In genomic region chr5:36321581-36321980, GRCm38 (mm10) we compare ENCODE assay signal across 15 mouse cellular contexts.
DNase-seq lines count a peak whose midpoint lies in the region; ATAC-seq and TF ChIP-seq lines count a peak whose summit lies in the region.
"Had no signal": no experiment of that assay in that cellular context is flagged by ENCODE, and none has a peak within 500 bp of the region (broad histone marks: within the 10 kb centered on the region; RNA-seq: fewer than 3 reads in every experiment).

No protein-coding gene starts in this region.

- H3K27ac ChIP-seq in gastrocnemius, adult 2 months, result peak overlapping the region; percentile 20; the same call in 1 of the 2 replicates
- H3K27ac ChIP-seq in lung, embryonic 16.5 days (ENCODE audit: low read length), result peak overlapping the region; percentile 59
- peak overlapping the region; percentile 44 for H3K27ac ChIP-seq in stomach, embryonic 16.5 days (ENCODE audit: low read length)
- H3K27ac ChIP-seq: left cerebral cortex, adult 2 months; neural tube, embryonic 13.5 days had no signal

- 0 out of 2 replicates have a peak overlapping the region, but pooled peaks have one; percentile 20 for H3K4me2 ChIP-seq in lung, embryonic 16.5 days (ENCODE audit: low read depth, low read length)
- no peak overlapping the region for H3K4me2 ChIP-seq in stomach, embryonic 16.5 days (ENCODE audit: low read depth, low read length)
- H3K4me2 ChIP-seq: neural tube, embryonic 13.5 days had no signal

- no peak for TF ChIP-seq CTCF in gastrocnemius, adult 2 months (IDR thresholded peaks at IDR 0.05)

- peak; percentile 54; the same call in 1 of the 2 replicates for ATAC-seq in lung, embryonic 16.5 days (ENCODE audit: low read depth)
- peak; percentile 28 for ATAC-seq in stomach, embryonic 16.5 days (ENCODE audit: insufficient read depth, low FRiP score)
- no peak for ATAC-seq in erythroid progenitor cell, adult 5-6 weeks (replicated peaks; ENCODE audit: low FRiP score, poor library complexity, severe bottlenecking)
- ATAC-seq: hindbrain, embryonic 16.5 days; Patski had no signal

- H3K9ac ChIP-seq in lung, embryonic 16.5 days (ENCODE audit: low read length), result 0 out of 2 replicates have a peak overlapping the region, but pooled peaks have one; percentile 32
- peak overlapping the region; percentile 28; the same call in 1 of the 2 replicates for H3K9ac ChIP-seq in stomach, embryonic 16.5 days (ENCODE audit: low read length)
- H3K9ac ChIP-seq: neural tube, embryonic 13.5 days had no signal

- no peak for DNase-seq in gastrocnemius, adult 2 months
- DNase-seq in gastrocnemius, postnatal 36 days, result no peak
- no peak for DNase-seq in lung, adult 18-20 months
- DNase-seq in embryo, embryonic 11 days, result peak; percentile 70
- DNase-seq in spleen, postnatal 10 days (ENCODE audit: low spot score in 2 of 2), result no peak
- DNase-seq: B cell, adult 2 months; spleen, adult 18-20 months had no signal

- no peaks in the 10 kb centered on the region for H3K36me3 ChIP-seq in lung, embryonic 16.5 days (ENCODE audit: control insufficient read depth, insufficient read depth, low read length)
- no peaks in the 10 kb centered on the region for H3K36me3 ChIP-seq in stomach, embryonic 16.5 days (ENCODE audit: control insufficient read depth, insufficient read depth, low read length)
- H3K36me3 ChIP-seq: neural tube, embryonic 13.5 days had no signal

- H3K4me3 ChIP-seq in gastrocnemius, adult 2 months, result no peak overlapping the region
- H3K4me3 ChIP-seq in lung, embryonic 16.5 days (ENCODE audit: low read length), result no peak overlapping the region
- H3K4me3 ChIP-seq in stomach, embryonic 16.5 days (replicated peaks; ENCODE audit: low read length), result no peak overlapping the region
- H3K4me3 ChIP-seq: erythroblast, embryonic 14.5 days; left cerebral cortex, adult 2 months; neural tube, embryonic 13.5 days had no signal

- no peaks in the 10 kb centered on the region for H3K27me3 ChIP-seq in lung, embryonic 16.5 days (ENCODE audit: control insufficient read depth, insufficient read depth, low read depth, low read length)
- H3K27me3 ChIP-seq in stomach, embryonic 16.5 days (ENCODE audit: control insufficient read depth, insufficient read depth, low read length), result no peaks in the 10 kb centered on the region
- H3K27me3 ChIP-seq: Patski had no signal

- 21% methylated on average over 8 of the region's 8 CpGs for whole genome bisulfite sequencing in lung, embryonic 16.5 days
- 36% methylated on average over 8 of the region's 8 CpGs for WGBS in stomach, embryonic 16.5 days

- intact Hi-C loops in gastrocnemius, adult 2 months (cut with DNase I), result no loop called here
- intact Hi-C loops in gastrocnemius, postnatal 36 days (cut with DNase I), result loop anchor here (2.0 to 5.0 kb wide), 4 partner anchors 35 to 284 kb away; no protein-coding TSS in a partner anchor

- H3K9me3 ChIP-seq in lung, embryonic 16.5 days (ENCODE audit: control insufficient read depth, low read length), result no peaks in the 10 kb centered on the region
- no peaks in the 10 kb centered on the region for H3K9me3 ChIP-seq in stomach, embryonic 16.5 days (replicated peaks; ENCODE audit: control insufficient read depth, low read length)
- H3K9me3 ChIP-seq: neural tube, embryonic 13.5 days had no signal

- H3K4me1 ChIP-seq in lung, embryonic 16.5 days (replicated peaks; ENCODE audit: control insufficient read depth, insufficient read depth, low read length), result peaks cover 44% of the 10 kb centered on the region
- H3K4me1 ChIP-seq in stomach, embryonic 16.5 days (ENCODE audit: control insufficient read depth, insufficient read depth, low read length), result peaks cover 27% of the 10 kb centered on the region
